Mouse (Mus musculus) small intestine, adult 2 months (tissue): Measurements from ENCODE around the gene Casp9.

Experiments
- CTCF ChIP-seq: fragments of 200-500 bp; IDR thresholded peaks from 2 replicates; pipeline ENCODE4 v1.5.1; 2012; ENCODE audit warnings: low read depth, mild to moderate bottlenecking, control low read depth, inconsistent platforms, low read length, moderate library complexity, mixed read lengths; ENCODE audit not compliant: insufficient replicate concordance, insufficient read length; ENCODE audit errors: extremely low read depth
- POLR2A ChIP-seq: fragments of 200-500 bp; IDR thresholded peaks from 2 replicates; pipeline ENCODE4 v1.6.1; 2012; ENCODE audit warnings: low read depth, mild to moderate bottlenecking, control low read depth, inconsistent platforms, low read length, moderate library complexity

DNA sequence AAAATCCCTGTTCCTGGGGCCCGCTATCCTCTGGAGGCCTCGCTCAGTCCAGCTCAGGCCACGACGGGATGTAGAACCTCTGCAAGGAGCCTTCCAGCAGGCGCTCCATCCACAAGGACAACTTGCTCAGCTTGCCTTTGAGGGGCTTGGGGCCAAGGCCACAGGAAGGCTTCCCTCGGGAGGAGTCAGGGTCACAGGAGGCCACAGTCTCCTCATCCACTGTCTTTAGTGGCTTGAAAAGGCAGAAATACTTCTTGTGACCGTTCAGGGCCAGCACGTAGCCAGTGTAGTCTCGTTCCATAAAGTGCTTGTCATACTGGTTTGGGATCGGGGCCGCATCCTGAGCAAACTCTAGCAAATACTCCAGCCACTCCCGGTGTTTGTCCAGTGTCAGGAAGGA is 29.9 kb upstream of the Casp9 start:
- TF ChIP-seq POLR2A: no peak
- no peak for TF ChIP-seq CTCF
